Mouse (Mus musculus) E14TG2a.4 (cell line): ENCODE results near the gene Tpcn1.

Experiments used
- H3K27me3 ChIP-seq: 2 replicates; pipeline ENCODE4 v1.6.1; 2014; ENCODE audit warnings: low read length, control low read depth; ENCODE audit not compliant: insufficient read depth
- H3K36me3 ChIP-seq: 2 replicates; pipeline ENCODE4 v1.6.1; 2014; ENCODE audit warnings: low read length, control low read depth; ENCODE audit not compliant: insufficient read depth
- H3K4me1 ChIP-seq: replicated peaks from 2 replicates; pipeline ENCODE4 v1.6.1; 2014; ENCODE audit warnings: low read depth, low read length, control low read depth
- H3K4me3 ChIP-seq: replicated peaks from 2 replicates; pipeline ENCODE4 v1.5.1; 2014; ENCODE audit warnings: mild to moderate bottlenecking, low read length
- H3K9me3 ChIP-seq: 2 replicates; pipeline ENCODE4 v1.6.1; 2014; ENCODE audit warnings: low read length, control low read depth
- CTCF ChIP-seq: conservative IDR thresholded peaks from 2 replicates; pipeline ENCODE4 v1.5.1; 2014; ENCODE audit warnings: low read length
- NANOG ChIP-seq: IDR thresholded peaks from 2 replicates; pipeline ENCODE4 v1.6.1; 2014; ENCODE audit warnings: borderline replicate concordance, low read length, mixed read lengths
- POU5F1 ChIP-seq: IDR thresholded peaks from 2 replicates; pipeline ENCODE4 v1.6.1; 2014; ENCODE audit warnings: low read length, borderline replicate concordance

Gene Tpcn1

GRCm38 (mm10) chr5:120562956-120563913 is 25.2 kb downstream of the Tpcn1 start:
- Histone ChIP-seq H3K4me3 (peak overlapping the region; percentile 55), H3K4me1 (peaks cover 81% of the 10 kb centered on the region), H3K36me3 (no peaks in the 10 kb centered on the region), H3K9me3 (no peaks in the 10 kb centered on the region), H3K27me3 (peaks cover 6% of the 10 kb centered on the region)
- TF ChIP-seq CTCF (no peak), POU5F1 (no peak), NANOG (no peak)

GRCm38 (mm10) chr5:120560616-120561311 is 27.7 kb downstream of the Tpcn1 start:
- Histone ChIP-seq H3K9me3 (no peaks in the 10 kb centered on the region), H3K36me3 (peaks cover 13% of the 10 kb centered on the region), H3K4me1 (peaks cover 77% of the 10 kb centered on the region), H3K27me3 (no peaks in the 10 kb centered on the region), H3K4me3 (peak overlapping the region; percentile 63)
- no peak for TF ChIP-seq CTCF
- TF ChIP-seq POU5F1: no peak
- TF ChIP-seq NANOG: no peak

- Histone ChIP-seq H3K27me3 (no peaks in the 10 kb centered on the region), H3K9me3 (no peaks in the 10 kb centered on the region), H3K36me3 (peaks cover 19% of the 10 kb centered on the region), H3K4me3 (peak overlapping the region; percentile 63), H3K4me1 (peaks cover 80% of the 10 kb centered on the region)
- TF ChIP-seq POU5F1: no peak
- TF ChIP-seq NANOG: no peak
- no peak for TF ChIP-seq CTCF
Measured at GRCm38 (mm10) chr5:120560129-120560615, 28.3 kb downstream of the Tpcn1 start.

GRCm38 (mm10) chr5:120558762-120559161 is 29.7 kb downstream of the Tpcn1 start:
- H3K4me3 ChIP-seq: peak overlapping the region; percentile 63
- peaks cover 32% of the 10 kb centered on the region for H3K36me3 ChIP-seq
- TF ChIP-seq POU5F1: no peak
- TF ChIP-seq CTCF: no peak
- no peak for TF ChIP-seq NANOG
- no peaks in the 10 kb centered on the region for H3K27me3 ChIP-seq
- no peaks in the 10 kb centered on the region for H3K9me3 ChIP-seq
- H3K4me1 ChIP-seq: peaks cover 74% of the 10 kb centered on the region

- peaks cover 39% of the 10 kb centered on the region for H3K36me3 ChIP-seq
- peak overlapping the region; percentile 63; the same call in 1 of the 2 replicates for H3K4me3 ChIP-seq
- TF ChIP-seq POU5F1: no peak
- no peak for TF ChIP-seq CTCF
- TF ChIP-seq NANOG: no peak
- no peaks in the 10 kb centered on the region for H3K9me3 ChIP-seq
- H3K4me1 ChIP-seq: peaks cover 74% of the 10 kb centered on the region
- no peaks in the 10 kb centered on the region for H3K27me3 ChIP-seq
Measured at GRCm38 (mm10) chr5:120558041-120558440, 30.4 kb downstream of the Tpcn1 start.

GRCm38 (mm10) chr5:120555871-120556270 is 32.6 kb downstream of the Tpcn1 start:
- Histone ChIP-seq H3K36me3 (peaks cover 59% of the 10 kb centered on the region), H3K27me3 (no peaks in the 10 kb centered on the region)
- TF ChIP-seq NANOG (no peak), CTCF (no peak), POU5F1 (no peak)

GRCm38 (mm10) chr5:120550673-120551072 is 37.8 kb downstream of the Tpcn1 start:
- no peak for TF ChIP-seq POU5F1
- no peak for TF ChIP-seq NANOG
- no peak for TF ChIP-seq CTCF
- H3K9me3 ChIP-seq: no peaks in the 10 kb centered on the region

More at GRCm38 (mm10) chr5:120555871-120556270, 32.6 kb downstream of the Tpcn1 start:
- Histone ChIP-seq H3K4me3 (peak overlapping the region; percentile 32; the same call in 1 of the 2 replicates), H3K9me3 (no peaks in the 10 kb centered on the region), H3K4me1 (peaks cover 58% of the 10 kb centered on the region)

GRCm38 (mm10) chr5:120550137-120550536 is 38.3 kb downstream of the Tpcn1 start:
- H3K9me3 ChIP-seq: no peaks in the 10 kb centered on the region
- peaks cover 60% of the 10 kb centered on the region for H3K36me3 ChIP-seq
- no peak overlapping the region for H3K4me3 ChIP-seq
- H3K27me3 ChIP-seq: no peaks in the 10 kb centered on the region
- peaks cover 22% of the 10 kb centered on the region for H3K4me1 ChIP-seq
- no peak for TF ChIP-seq NANOG
- TF ChIP-seq CTCF: no peak
- no peak for TF ChIP-seq POU5F1

More at GRCm38 (mm10) chr5:120550673-120551072, 37.8 kb downstream of the Tpcn1 start:
- peaks cover 65% of the 10 kb centered on the region for H3K36me3 ChIP-seq
- H3K4me3 ChIP-seq: no peak overlapping the region
- no peaks in the 10 kb centered on the region for H3K27me3 ChIP-seq
- H3K4me1 ChIP-seq: peaks cover 25% of the 10 kb centered on the region
